Mouse (Mus musculus) MEL (cell line): ENCODE measurements around the gene Zbtb20. TPM values are rescaled to one million over a fixed set of nuclear protein-coding genes. Genes with fewer than 3 reads are reported as not detected.

ENCODE experiments used
- DNase-seq: peaks from one replicate; pipeline ENCODE4 v3.0.0; 2011; ENCODE audit warnings: low read depth, low spot score
- H3K27ac ChIP-seq: 2 replicates; pipeline ENCODE4 v1.5.1; 2012; ENCODE audit warnings: low read depth, mild to moderate bottlenecking, control low read depth, low read length, moderate library complexity; ENCODE audit not compliant: control insufficient read depth
- H3K27me3 ChIP-seq, 2 experiments: fragments of 150-350 bp in 1 of 2; sonication (generic) in 1 of 2; 2 replicates each; pipeline ENCODE4 v1.6.1; 2012; ENCODE audit warnings: low read length in 2 of 2, mild to moderate bottlenecking in 2 of 2, improper control_type of control experiment in 1 of 2, moderate library complexity in 1 of 2; ENCODE audit not compliant: insufficient read depth in 2 of 2, control insufficient read depth in 1 of 2
- H3K36me3 ChIP-seq, 2 experiments: 2 replicates each; pipeline ENCODE4 v1.6.1; 2012 to 2014; ENCODE audit warnings: low read length in 2 of 2, improper control_type of control experiment in 1 of 2, inconsistent platforms in 1 of 2, mild to moderate bottlenecking in 1 of 2; ENCODE audit not compliant: insufficient read depth in 2 of 2, control insufficient read depth in 1 of 2
- H3K4me1 ChIP-seq, 2 experiments: fragments of 150-350 bp in 1 of 2; sonication (generic) in 1 of 2; 2 replicates each; pipeline ENCODE4 v1.6.1; 2012; ENCODE audit warnings: low read length in 2 of 2, improper control_type of control experiment in 1 of 2, mild to moderate bottlenecking in 1 of 2; ENCODE audit not compliant: insufficient read depth in 2 of 2, control insufficient read depth in 1 of 2
- H3K4me3 ChIP-seq, 2 experiments: fragments of 150-350 bp in 1 of 2; sonication (generic) in 1 of 2; 2 replicates each; pipeline ENCODE4 v1.5.1; 2012; ENCODE audit warnings: low read depth in 2 of 2, low read length in 2 of 2, mild to moderate bottlenecking in 2 of 2, moderate library complexity in 2 of 2, control low read depth in 1 of 2, improper control_type of control experiment in 1 of 2; ENCODE audit not compliant: control insufficient read depth in 1 of 2, insufficient read depth in 1 of 2
- H3K79me2 ChIP-seq: 2 replicates; pipeline ENCODE4 v1.6.1; 2012; ENCODE audit warnings: mild to moderate bottlenecking, low read length, moderate library complexity; ENCODE audit not compliant: control insufficient read depth, poor library complexity, insufficient read depth
- H3K9ac ChIP-seq: 2 replicates; pipeline ENCODE4 v1.6.1; 2012; ENCODE audit warnings: low read depth, mild to moderate bottlenecking, control low read depth, low read length, moderate library complexity; ENCODE audit not compliant: control insufficient read depth, poor library complexity, severe bottlenecking
- H3K9me3 ChIP-seq: fragments of 150-350 bp; sonication (generic); replicated peaks from 2 replicates; pipeline ENCODE4 v1.6.1; 2012; ENCODE audit warnings: mild to moderate bottlenecking, low read length, improper control_type of control experiment, moderate library complexity; ENCODE audit not compliant: insufficient read depth
- CTCF ChIP-seq, 3 experiments: IDR thresholded peaks in 2 of 3; conservative IDR thresholded peaks in 1 of 3; 2 replicates each; pipeline ENCODE4 v1.5.1; 2011 to 2012; ENCODE audit warnings: low read length in 3 of 3, low read depth in 2 of 3, mild to moderate bottlenecking in 2 of 3, improper control_type of control experiment in 1 of 3, inconsistent platforms in 1 of 3, mixed read lengths in 1 of 3, moderate library complexity in 1 of 3; ENCODE audit not compliant: control insufficient read depth in 1 of 3, insufficient read depth in 1 of 3, poor library complexity in 1 of 3, severe bottlenecking in 1 of 3
- E2F4 ChIP-seq: IDR thresholded peaks from 2 replicates; pipeline ENCODE4 v1.6.1; 2011; ENCODE audit warnings: low read depth, low read length, improper control_type of control experiment, borderline replicate concordance
- ELF1 ChIP-seq: IDR thresholded peaks from 2 replicates; pipeline ENCODE4 v1.6.1; 2014; ENCODE audit warnings: low read depth, mild to moderate bottlenecking, inconsistent platforms, low read length, improper control_type of control experiment, moderate library complexity
- MAX ChIP-seq: IDR thresholded peaks from 2 replicates; pipeline ENCODE4 v1.6.1; 2011; ENCODE audit warnings: low read length, improper control_type of control experiment
- MEF2A ChIP-seq: IDR thresholded peaks from 2 replicates; pipeline ENCODE4 v1.6.1; 2014; ENCODE audit warnings: low read depth, mild to moderate bottlenecking, inconsistent platforms, low read length, improper control_type of control experiment; ENCODE audit not compliant: poor library complexity, insufficient replicate concordance, severe bottlenecking; ENCODE audit errors: extremely low read depth
- NELFE ChIP-seq: IDR thresholded peaks from 2 replicates; pipeline ENCODE4 v1.6.1; 2011; ENCODE audit warnings: low read depth, low read length, improper control_type of control experiment
- NRF1 ChIP-seq: IDR thresholded peaks from 2 replicates; pipeline ENCODE4 v1.6.1; 2014; ENCODE audit warnings: low read depth, mild to moderate bottlenecking, inconsistent platforms, low read length, improper control_type of control experiment, moderate library complexity; ENCODE audit not compliant: poor library complexity, insufficient read depth, severe bottlenecking
- POLR2AphosphoS2 ChIP-seq: IDR thresholded peaks from 2 replicates; pipeline ENCODE4 v1.6.1; 2011; ENCODE audit warnings: low read length, improper control_type of control experiment
- POLR2AphosphoS5 ChIP-seq: IDR thresholded peaks from 2 replicates; pipeline ENCODE4 v1.6.1; 2012; ENCODE audit warnings: low read depth, borderline replicate concordance, mild to moderate bottlenecking, inconsistent platforms, low read length, moderate library complexity, mixed read lengths
- SIN3A ChIP-seq: IDR thresholded peaks from 2 replicates; pipeline ENCODE4 v1.6.1; 2012; ENCODE audit warnings: low read length, improper control_type of control experiment, inconsistent platforms
- SMC3 ChIP-seq: IDR thresholded peaks from 2 replicates; pipeline ENCODE4 v1.6.1; 2011; ENCODE audit warnings: low read depth, low read length, improper control_type of control experiment
- TAL1 ChIP-seq: IDR thresholded peaks from 2 replicates; pipeline ENCODE4 v1.6.1; 2012; ENCODE audit warnings: mild to moderate bottlenecking, inconsistent platforms, low read length, moderate library complexity, mixed read lengths
- TBP ChIP-seq: IDR thresholded peaks from 2 replicates; pipeline ENCODE4 v1.8.0; 2011; ENCODE audit warnings: low read depth, low read length, improper control_type of control experiment
- TCF12 ChIP-seq: IDR thresholded peaks from 2 replicates; pipeline ENCODE4 v1.6.1; 2014; ENCODE audit warnings: low read depth, mild to moderate bottlenecking, inconsistent platforms, low read length, improper control_type of control experiment, moderate library complexity
- UBTF ChIP-seq: IDR thresholded peaks from 2 replicates; pipeline ENCODE4 v1.6.1; 2012; ENCODE audit warnings: low read depth, mild to moderate bottlenecking, inconsistent platforms, low read length, improper control_type of control experiment, moderate library complexity, borderline replicate concordance; ENCODE audit not compliant: insufficient read depth
- USF1 ChIP-seq: IDR thresholded peaks from 2 replicates; pipeline ENCODE4 v1.6.1; 2014; ENCODE audit warnings: low read depth, mild to moderate bottlenecking, inconsistent platforms, low read length, improper control_type of control experiment, moderate library complexity
- USF2 ChIP-seq, 2 experiments: IDR thresholded peaks; 2 replicates each; pipeline ENCODE4 v1.6.1; 2011 to 2012; ENCODE audit warnings: improper control_type of control experiment in 2 of 2, low read length in 2 of 2, borderline replicate concordance in 1 of 2, inconsistent platforms in 1 of 2, low read depth in 1 of 2, mild to moderate bottlenecking in 1 of 2; ENCODE audit not compliant: insufficient read depth in 1 of 2
- ZC3H11A ChIP-seq: IDR thresholded peaks from 2 replicates; pipeline ENCODE4 v1.6.1; 2012; ENCODE audit warnings: low read depth, mild to moderate bottlenecking, inconsistent platforms, low read length, improper control_type of control experiment
- ZKSCAN1 ChIP-seq: IDR thresholded peaks from 2 replicates; pipeline ENCODE4 v1.6.1; 2012; ENCODE audit warnings: low read depth, mild to moderate bottlenecking, inconsistent platforms, low read length, improper control_type of control experiment, moderate library complexity
- ZMIZ1 ChIP-seq: IDR thresholded peaks from 2 replicates; pipeline ENCODE4 v1.6.1; 2012; ENCODE audit warnings: low read depth, mild to moderate bottlenecking, inconsistent platforms, low read length, improper control_type of control experiment, moderate library complexity
- polyA plus RNA-seq, 2 experiments: library from polyadenylated mRNA; stranded (reverse) in 1 of 2; unstranded in 1 of 2; fragments of >175 nt in 1 of 2; fragments of >200 nt in 1 of 2; gene quantifications; 2 replicates each; pipeline versions ENCODE4 v1.2.1 to v1.2.4; 2012; ENCODE audit warnings: low replicate concordance in 2 of 2, low read depth in 1 of 2; ENCODE audit not compliant: insufficient read length in 2 of 2, insufficient read depth in 1 of 2, missing spikeins in 1 of 2
- total RNA-seq: library from RNA; depleted of rRNA; stranded (reverse); fragments of 300-350 nt; gene quantifications from 2 replicates; pipeline ENCODE4 v1.2.3, GENCODE M21; 2012

Zbtb20 gene
- total and polyA plus RNA-seq, 3 experiments, result 0.17 to 0.27 TPM; not detected in 1

GRCm38 (mm10) chr16:43515538-43515937 lies 639.9 kb downstream of the Zbtb20 start:
- DNase-seq, result no peak
- H3K79me2 ChIP-seq, result no peaks in the 10 kb centered on the region
- H3K9me3 ChIP-seq, result no peaks in the 10 kb centered on the region
- no peak overlapping the region for H3K9ac ChIP-seq
- TF ChIP-seq SMC3 (no peak), ELF1 (no peak), MAX (no peak)
- H3K4me1 ChIP-seq, result no peaks in the 10 kb centered on the region
- H3K36me3 ChIP-seq, result no peaks in the 10 kb centered on the region
- H3K4me3 ChIP-seq, result no peak overlapping the region
- H3K27me3 ChIP-seq, result peaks cover 12 to 18% of the 10 kb centered on the region in 2 experiments
- H3K27ac ChIP-seq, result no peak overlapping the region

GRCm38 (mm10) chr16:43520274-43520673 lies 644.6 kb downstream of the Zbtb20 start:
- TF ChIP-seq USF2 (IDR thresholded peaks at IDR 0.05; ENCODE audit: borderline replicate concordance in 1 of 2, insufficient read depth in 1 of 2, low read depth in 1 of 2, low read length in 2 of 2) (no peak), NRF1 (no peak), SIN3A (no peak), POLR2AphosphoS2 (no peak), MAX (no peak), USF1 (no peak), UBTF (no peak), ELF1 (no peak), POLR2AphosphoS5 (no peak), MEF2A (no peak), NELFE (no peak), E2F4 (no peak), TAL1 (no peak), CTCF (IDR thresholded peaks at IDR 0.05 in 2 of 3, conservative IDR thresholded peaks at IDR 0.05 in 1 of 3; ENCODE audit: control insufficient read depth in 1 of 3, insufficient read depth in 1 of 3, low read depth in 2 of 3, low read length in 3 of 3, poor library complexity in 1 of 3, severe bottlenecking in 1 of 3) (no peak), TCF12 (no peak), ZMIZ1 (no peak), ZKSCAN1 (no peak), ZC3H11A (no peak), TBP (no peak)
- no peaks in the 10 kb centered on the region for H3K36me3 ChIP-seq
- H3K4me3 ChIP-seq, result no peak overlapping the region
- no peaks in the 10 kb centered on the region for H3K4me1 ChIP-seq
- H3K9me3 ChIP-seq, result no peaks in the 10 kb centered on the region
- H3K9ac ChIP-seq, result no peak overlapping the region
- H3K27me3 ChIP-seq, result peaks cover 14 to 16% of the 10 kb centered on the region in 2 experiments
- H3K79me2 ChIP-seq, result no peaks in the 10 kb centered on the region
- H3K27ac ChIP-seq, result no peak overlapping the region
- no peak for DNase-seq
